Mouse (Mus musculus) intestine, postnatal 0 days (tissue): ENCODE measurements around the gene Plekhb1. TPM values are rescaled to one million over a fixed set of nuclear protein-coding genes. Genes with fewer than 3 reads are reported as not detected.

Experiments
- ATAC-seq: fragments of 200-750 bp; cut with Nextera tagmentation; 2 replicates; pipeline ENCODE4 v1.8.0; 2017; ENCODE audit warnings: mild to moderate bottlenecking, moderate TSS enrichment, moderate library complexity
- H3K27ac ChIP-seq: fragments of 300-500 bp; sonication (generic); 2 replicates; pipeline ENCODE4 v1.5.1; 2014; ENCODE audit warnings: mild to moderate bottlenecking, low read depth, low read length, moderate library complexity
- H3K27me3 ChIP-seq: fragments of 300-500 bp; sonication (generic); replicated peaks from 2 replicates; pipeline ENCODE4 v1.6.1; 2014; ENCODE audit warnings: low read length, mixed read lengths; ENCODE audit not compliant: control insufficient read depth, insufficient read depth
- H3K36me3 ChIP-seq: fragments of 300-500 bp; sonication (generic); 2 replicates; pipeline ENCODE4 v1.6.1; 2014; ENCODE audit warnings: mild to moderate bottlenecking, moderate library complexity; ENCODE audit not compliant: control insufficient read depth, insufficient read depth
- H3K4me1 ChIP-seq: fragments of 300-500 bp; sonication (generic); replicated peaks from 2 replicates; pipeline ENCODE4 v1.6.1; 2014; ENCODE audit warnings: antibody characterized with exemption, low read length, mixed read lengths; ENCODE audit not compliant: control insufficient read depth, insufficient read depth
- H3K4me2 ChIP-seq: fragments of 300-500 bp; sonication (generic); replicated peaks from 2 replicates; pipeline ENCODE4 v1.6.1; 2014; ENCODE audit warnings: low read depth, mild to moderate bottlenecking, moderate library complexity
- H3K4me3 ChIP-seq: fragments of 300-500 bp; sonication (generic); 2 replicates; pipeline ENCODE4 v1.5.1; 2014; ENCODE audit warnings: low read depth, low read length
- H3K9ac ChIP-seq: fragments of 300-500 bp; sonication (generic); 2 replicates; pipeline ENCODE4 v1.6.1; 2014; ENCODE audit warnings: mild to moderate bottlenecking, low read depth, low read length
- H3K9me3 ChIP-seq: fragments of 300-500 bp; sonication (generic); 2 replicates; pipeline ENCODE4 v1.6.1; 2016; ENCODE audit warnings: mixed run types; ENCODE audit not compliant: control insufficient read depth
- CTCF ChIP-seq: sonication (generic); IDR thresholded peaks from 2 replicates; pipeline ENCODE4 v1.5.1; 2016; ENCODE audit warnings: low read depth, mild to moderate bottlenecking, control low read depth, antibody characterized with exemption, moderate library complexity
- WGBS: fragments of 180-500 bp; shearing (Covaris S2); extraction: QIAGEN DNeasy Blood & Tissue Kit; methylation state at CpG from one replicate; pipeline ENCODE4 v1.1.7; 2014; 5-methylcytosine and 5-hydroxymethylcytosine counted together
- polyA plus RNA-seq: library from polyadenylated mRNA; unstranded; fragments of >200 nt; fragmentation: Nextera tagmentation; extraction: Ambion mirVana; gene quantifications from 2 replicates; pipeline ENCODE4 v1.2.1, GENCODE M21; 2015

Gene Plekhb1
- polyA plus RNA-seq, 1 experiment from 2014 or later, result 12.9 TPM

GRCm38 (mm10) chr7:100663190-100663589, 976 bp upstream of the Plekhb1 start:
- Histone ChIP-seq H3K9me3 (no peaks in the 10 kb centered on the region), H3K36me3 (no peaks in the 10 kb centered on the region), H3K9ac (no peak overlapping the region), H3K4me3 (no peak overlapping the region), H3K27me3 (no peaks in the 10 kb centered on the region), H3K4me1 (0 out of 2 replicates have a peak, but pooled peaks cover 3% of the 10 kb centered on the region), H3K4me2 (peak overlapping the region; percentile 32; the same call in 1 of the 2 replicates), H3K27ac (no peak overlapping the region; the same call in 1 of the 2 replicates)
- peak; percentile 78 for ATAC-seq
- peak; percentile 99 for TF ChIP-seq CTCF
- 1% methylated on average over 13 of the region's 13 CpGs for WGBS

GRCm38 (mm10) chr7:100661264-100661663, 950 bp downstream of the Plekhb1 start:
- Histone ChIP-seq H3K27me3 (no peaks in the 10 kb centered on the region), H3K4me3 (no peak overlapping the region), H3K36me3 (no peaks in the 10 kb centered on the region), H3K9me3 (no peaks in the 10 kb centered on the region), H3K27ac (no peak overlapping the region), H3K9ac (no peak overlapping the region), H3K4me1 (0 out of 2 replicates have a peak, but pooled peaks cover 3% of the 10 kb centered on the region), H3K4me2 (no peak overlapping the region)
- no peak for TF ChIP-seq CTCF
- WGBS, result 85% methylated on average over 7 of the region's 7 CpGs
- no peak for ATAC-seq

GRCm38 (mm10) chr7:100658093-100658578, 4.1 kb downstream of the Plekhb1 start:
- no peak overlapping the region for H3K9ac ChIP-seq
- H3K4me3 ChIP-seq, result peak overlapping the region; percentile 8
- H3K36me3 ChIP-seq, result no peaks in the 10 kb centered on the region

GRCm38 (mm10) chr7:100656739-100657138, 5.5 kb downstream of the Plekhb1 start:
- Histone ChIP-seq H3K27ac (no peak overlapping the region), H3K4me2 (no peak overlapping the region; the same call in 1 of the 2 replicates), H3K36me3 (no peaks in the 10 kb centered on the region), H3K27me3 (no peaks in the 10 kb centered on the region), H3K4me3 (no peak overlapping the region), H3K9ac (no peak overlapping the region), H3K4me1 (0 out of 2 replicates have a peak, but pooled peaks cover 3% of the 10 kb centered on the region), H3K9me3 (no peaks in the 10 kb centered on the region)
- no peak for TF ChIP-seq CTCF
- ATAC-seq, result no peak
- WGBS, result 44% methylated on average over 5 of the region's 5 CpGs

More at GRCm38 (mm10) chr7:100658093-100658578, 4.1 kb downstream of the Plekhb1 start:
- 25% methylated on average over 18 of the region's 18 CpGs for WGBS
- ATAC-seq, result peak; percentile 69
- 0 out of 2 replicates have a peak, but pooled peaks cover 3% of the 10 kb centered on the region for H3K4me1 ChIP-seq
- H3K27me3 ChIP-seq, result no peaks in the 10 kb centered on the region
- TF ChIP-seq CTCF, result no peak
- H3K4me2 ChIP-seq, result peak overlapping the region; percentile 56
- H3K27ac ChIP-seq, result no peak overlapping the region
- no peaks in the 10 kb centered on the region for H3K9me3 ChIP-seq

DNA sequence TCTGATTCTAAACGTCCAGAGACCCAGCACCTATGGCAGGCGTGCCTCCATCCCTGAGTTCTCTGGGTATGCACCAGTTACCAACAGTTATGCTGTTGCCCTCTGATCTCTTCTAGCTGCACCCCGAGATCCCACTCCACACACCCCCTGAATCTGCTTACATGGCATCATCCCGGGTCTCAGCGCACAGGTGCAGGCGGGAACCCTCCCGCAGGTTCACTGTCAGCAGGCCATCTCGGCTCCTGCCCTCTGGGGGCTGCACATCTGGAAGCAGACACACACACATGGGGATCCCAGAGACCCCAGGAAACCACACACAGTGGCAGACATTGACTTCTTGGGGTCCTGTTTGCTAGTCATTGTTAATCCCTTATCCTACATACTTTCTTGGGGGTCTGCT, 7.8 kb downstream of the Plekhb1 start:
- Histone ChIP-seq H3K4me3 (no peak overlapping the region), H3K36me3 (peaks cover 3% of the 10 kb centered on the region; the same call in 1 of the 2 replicates), H3K4me2 (no peak overlapping the region), H3K9me3 (no peaks in the 10 kb centered on the region), H3K4me1 (0 out of 2 replicates have a peak, but pooled peaks cover 3% of the 10 kb centered on the region), H3K27ac (no peak overlapping the region), H3K9ac (no peak overlapping the region), H3K27me3 (no peaks in the 10 kb centered on the region)
- TF ChIP-seq CTCF, result no peak
- WGBS, result 90% methylated on average over 8 of the region's 8 CpGs
- no peak for ATAC-seq

DNA sequence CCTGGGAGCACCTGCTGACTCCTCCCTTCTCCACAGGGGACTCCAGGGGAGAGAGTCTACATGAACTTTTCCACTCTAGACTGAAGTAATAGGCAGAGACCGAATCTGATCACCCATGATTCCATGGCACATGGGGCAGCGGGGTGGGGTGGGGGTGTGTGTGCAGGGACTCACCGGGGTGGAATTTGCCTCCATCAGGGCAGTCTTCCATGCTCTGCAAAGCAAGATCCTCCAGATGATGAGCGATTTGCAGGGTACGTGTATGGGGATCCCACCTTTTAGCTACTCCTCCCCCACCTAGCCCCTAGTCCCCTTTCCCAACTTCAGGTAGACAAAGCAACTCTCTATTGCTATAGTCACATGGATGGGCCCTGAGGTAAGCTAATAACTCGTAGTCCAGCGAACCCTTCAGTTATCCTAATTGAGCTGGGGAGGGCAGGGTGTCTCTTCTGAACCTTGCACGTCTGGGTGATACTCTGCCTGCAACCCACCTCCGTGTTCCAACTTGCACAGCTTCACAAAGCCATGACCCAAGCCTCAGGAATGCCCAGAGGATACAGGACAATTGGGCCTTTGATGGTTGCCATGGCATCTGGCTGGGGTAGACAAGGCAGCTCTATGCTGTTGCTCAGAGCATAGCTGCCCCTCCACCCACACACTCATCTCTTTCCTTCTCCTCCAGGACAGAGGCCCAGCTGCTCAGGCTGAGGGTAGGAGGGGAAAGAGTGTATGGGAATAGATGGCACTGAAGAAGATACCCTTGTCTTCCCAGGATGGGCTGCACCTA, 8.5 kb downstream of the Plekhb1 start:
- Histone ChIP-seq H3K4me3 (no peak overlapping the region), H3K27me3 (no peaks in the 10 kb centered on the region), H3K27ac (no peak overlapping the region), H3K9me3 (no peaks in the 10 kb centered on the region), H3K9ac (no peak overlapping the region), H3K36me3 (peaks cover 3% of the 10 kb centered on the region; the same call in 1 of the 2 replicates), H3K4me1 (0 out of 2 replicates have a peak, but pooled peaks cover 3% of the 10 kb centered on the region), H3K4me2 (no peak overlapping the region)
- no peak for ATAC-seq
- 83% methylated on average over 9 of the region's 9 CpGs for WGBS
- no peak for TF ChIP-seq CTCF
